Mouse (Mus musculus): ENCODE results near the gene Ptpn18. TPM values are rescaled to one million over a fixed set of nuclear protein-coding genes. Genes with fewer than 3 reads are reported as not detected.
A peak's percentile ranks its signal among the peaks of the same experiment; 100 is the strongest.
"Not testable (repeated sequence)": the region's sequence is repeated elsewhere in the genome, so short reads cannot be mapped to it uniquely, and the experiment has no call there.

Gene Ptpn18
- 1 to 10 TPM in 1 of 2 experiments, under 1 TPM in 1; 0.92 to 2.6 TPM for total RNA-seq (2021)
- long read RNA-seq, experiment 1, partial matches to known transcripts = 8 of 8 reads
- long read RNA-seq, experiment 1, other reads (novel, unspliced or antisense) = 0 of 8 reads
- long read RNA-seq, experiment 2, partial matches to known transcripts = 9 of 10 reads
- long read RNA-seq, experiment 2, other reads (novel, unspliced or antisense) = 1 of 10 reads

DNA sequence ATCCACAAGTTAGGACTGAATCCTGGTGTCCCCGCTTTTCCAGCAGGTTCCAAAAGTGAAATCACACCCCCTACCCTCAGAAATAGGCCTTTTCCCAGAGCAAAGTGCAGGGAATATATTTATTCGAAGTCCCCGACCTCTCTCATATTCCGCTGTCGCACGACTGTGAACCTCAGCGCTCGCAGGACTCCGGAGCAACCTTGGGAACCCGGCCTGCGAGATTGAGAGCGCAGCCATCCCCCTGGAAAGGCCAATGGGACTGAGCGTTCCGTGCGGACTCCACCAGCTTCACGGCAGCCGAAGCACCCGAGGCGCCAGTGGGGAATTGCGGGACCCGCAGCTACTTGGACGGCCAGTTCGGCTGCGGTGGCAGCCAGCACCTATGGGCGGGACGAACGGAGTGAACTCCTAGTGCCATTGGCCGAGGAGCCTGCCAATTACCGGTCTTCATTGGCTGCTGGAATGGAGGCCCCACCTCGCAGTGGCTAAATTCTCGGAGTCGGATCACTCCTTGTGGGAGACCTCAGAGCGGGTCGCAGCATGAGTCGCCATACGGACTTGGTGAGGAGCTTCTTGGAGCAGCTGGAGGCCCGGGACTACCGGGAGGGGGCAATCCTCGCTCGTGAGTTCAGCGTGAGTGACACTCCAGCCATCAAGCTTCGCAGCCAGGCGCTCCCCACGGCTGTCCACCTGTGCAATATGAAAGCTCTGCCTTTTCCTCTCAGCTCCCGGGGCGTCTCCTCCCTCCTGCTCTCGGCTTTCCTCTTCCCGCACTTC is at the start of gene Ptpn18:
Gene Ptpn18, plus strand, starts transcription at position 479 of the 777 bp plus-strand sequence.
- DNase-seq = peak; percentile 81 to 88
- intact Hi-C loops (cut with DNase I) = no loop called here

DNA sequence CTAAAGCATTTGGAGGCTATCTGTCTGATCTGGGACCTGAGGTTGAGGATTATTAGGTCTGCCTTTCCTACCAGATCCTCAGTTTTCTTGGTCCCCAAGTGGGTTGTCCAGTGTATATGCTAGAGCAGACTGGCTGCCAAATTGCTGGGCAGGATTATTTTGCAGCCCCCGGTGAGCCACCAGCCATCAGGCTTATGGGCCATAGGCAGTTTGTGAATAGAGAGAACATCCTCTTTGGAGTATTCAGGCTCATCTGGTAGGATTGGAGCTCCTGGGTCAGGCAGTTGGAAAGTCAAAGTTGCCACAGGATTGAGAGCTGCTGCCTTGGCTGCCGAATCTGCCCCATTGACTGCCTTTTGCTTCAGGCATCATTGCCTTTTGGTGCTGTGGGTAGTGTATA is 31.1 kb upstream of the Ptpn18 start:
- intact Hi-C loops (cut with DNase I) = no loop called here
- DNase-seq = no peak

DNA sequence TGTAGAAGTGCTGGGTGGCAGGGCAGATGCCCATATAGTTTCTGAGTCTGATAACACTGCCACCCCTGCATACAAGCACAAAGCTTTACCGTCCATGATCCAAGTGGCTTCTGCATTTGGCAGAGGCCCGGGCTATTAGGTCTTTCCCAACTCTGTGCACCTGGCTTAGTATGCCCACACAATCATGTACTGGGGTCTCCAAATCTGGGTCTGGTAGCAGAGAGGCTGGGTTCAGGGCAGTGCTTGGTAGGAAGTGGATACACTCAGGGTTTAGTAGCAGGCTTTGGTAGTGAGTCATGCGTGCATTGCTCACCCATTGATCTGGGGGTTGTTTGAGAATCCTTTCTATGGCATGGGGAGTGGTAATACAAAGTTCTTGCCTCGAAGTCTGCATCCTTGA is 30.3 kb upstream of the Ptpn18 start:
- DNase-seq = no peak
- intact Hi-C loops (cut with DNase I) = no loop called here

- no peak for DNase-seq
- intact Hi-C loops (cut with DNase I) = no loop called here
These were observed 28.6 kb upstream of the Ptpn18 start for GRCm38 (mm10) chr1:34430981-34431380.

- intact Hi-C loops (cut with DNase I) = no loop called here
These were observed 28.1 kb upstream of the Ptpn18 start for GRCm38 (mm10) chr1:34431431-34431830.

DNA sequence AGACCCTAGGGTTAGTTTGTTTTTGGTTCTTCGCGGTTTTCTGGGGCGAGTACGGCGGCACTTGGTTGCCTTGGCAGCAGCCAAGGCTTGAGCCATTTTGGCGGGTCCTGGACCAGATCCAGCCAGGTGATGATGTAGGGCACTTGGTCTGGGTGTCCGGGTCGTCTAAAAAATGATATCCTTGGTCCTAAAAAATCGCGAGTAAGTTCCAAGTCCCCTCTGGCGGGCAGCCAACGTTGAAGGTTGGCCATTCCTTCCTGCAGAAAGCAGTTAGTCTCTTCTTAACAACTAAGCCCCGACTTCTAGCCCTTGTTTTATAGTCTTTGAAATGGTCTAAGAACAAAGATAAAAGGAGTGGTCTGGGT is 27.2 kb upstream of the Ptpn18 start:
- intact Hi-C loops (cut with DNase I) = no loop called here
- DNase-seq = no peak

More at GRCm38 (mm10) chr1:34431431-34431830, 28.1 kb upstream of the Ptpn18 start:
- DNase-seq = no peak

- intact Hi-C loops (cut with DNase I) = no loop called here
- no peak for DNase-seq
These were observed 26.6 kb upstream of the Ptpn18 start for GRCm38 (mm10) chr1:34432776-34433481.

DNA sequence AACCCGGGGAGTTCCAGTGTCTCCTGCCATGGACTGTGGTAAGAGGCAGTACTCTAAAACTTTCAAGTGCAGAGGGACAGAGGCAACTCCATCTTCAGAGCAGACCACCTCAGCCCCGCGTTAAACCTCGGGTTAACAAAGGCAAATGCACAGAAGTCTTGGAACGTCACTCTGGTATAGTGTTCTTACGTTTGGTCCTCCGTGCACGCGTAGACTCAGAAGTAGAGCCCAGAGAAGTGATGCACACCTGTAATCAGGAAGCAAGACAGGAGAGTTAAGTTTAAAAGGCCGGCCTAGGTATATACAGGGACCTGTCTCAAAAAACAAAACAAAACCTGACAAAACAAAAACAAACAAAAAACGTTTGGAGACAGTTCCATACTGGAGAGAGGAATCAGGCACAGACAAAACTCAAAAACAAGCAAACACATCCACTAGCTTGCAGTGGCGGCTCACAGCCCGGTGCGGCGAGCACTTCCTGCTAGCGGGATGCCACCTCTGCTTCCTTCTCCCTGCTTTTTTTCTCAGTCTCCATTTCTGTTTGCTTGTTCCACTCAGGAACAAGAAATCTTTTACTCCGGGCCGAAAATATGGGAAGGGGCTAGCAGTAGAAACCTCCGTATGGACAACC is 25.6 kb upstream of the Ptpn18 start:
- no peak for DNase-seq
- intact Hi-C loops (cut with DNase I) = no loop called here

DNA sequence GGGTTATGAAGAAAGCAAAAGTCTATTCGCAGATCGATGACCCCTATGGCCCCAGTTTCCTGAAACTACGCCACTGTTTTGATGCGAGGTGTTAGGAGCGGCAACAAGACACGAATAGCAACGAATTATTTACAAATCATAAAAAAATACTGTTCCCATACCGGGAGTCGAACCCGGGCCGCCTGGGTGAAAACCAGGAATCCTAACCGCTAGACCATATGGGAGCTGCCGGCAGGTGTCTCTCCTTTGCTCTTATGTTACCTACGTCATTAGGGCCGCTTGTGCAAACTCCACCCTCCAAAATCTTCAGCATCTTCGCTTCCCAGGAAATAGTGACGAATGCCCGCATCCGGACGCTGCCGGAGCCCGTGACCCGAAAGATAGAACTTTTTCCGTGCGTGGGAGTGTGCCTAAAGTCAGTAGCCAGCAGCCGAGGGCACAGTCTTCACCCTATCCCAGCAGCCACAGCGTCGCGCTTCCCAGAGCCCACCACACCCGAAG is 24.9 kb upstream of the Ptpn18 start:
- DNase-seq = peak; percentile 79 to 87
- intact Hi-C loops (cut with DNase I) = no loop called here

DNA sequence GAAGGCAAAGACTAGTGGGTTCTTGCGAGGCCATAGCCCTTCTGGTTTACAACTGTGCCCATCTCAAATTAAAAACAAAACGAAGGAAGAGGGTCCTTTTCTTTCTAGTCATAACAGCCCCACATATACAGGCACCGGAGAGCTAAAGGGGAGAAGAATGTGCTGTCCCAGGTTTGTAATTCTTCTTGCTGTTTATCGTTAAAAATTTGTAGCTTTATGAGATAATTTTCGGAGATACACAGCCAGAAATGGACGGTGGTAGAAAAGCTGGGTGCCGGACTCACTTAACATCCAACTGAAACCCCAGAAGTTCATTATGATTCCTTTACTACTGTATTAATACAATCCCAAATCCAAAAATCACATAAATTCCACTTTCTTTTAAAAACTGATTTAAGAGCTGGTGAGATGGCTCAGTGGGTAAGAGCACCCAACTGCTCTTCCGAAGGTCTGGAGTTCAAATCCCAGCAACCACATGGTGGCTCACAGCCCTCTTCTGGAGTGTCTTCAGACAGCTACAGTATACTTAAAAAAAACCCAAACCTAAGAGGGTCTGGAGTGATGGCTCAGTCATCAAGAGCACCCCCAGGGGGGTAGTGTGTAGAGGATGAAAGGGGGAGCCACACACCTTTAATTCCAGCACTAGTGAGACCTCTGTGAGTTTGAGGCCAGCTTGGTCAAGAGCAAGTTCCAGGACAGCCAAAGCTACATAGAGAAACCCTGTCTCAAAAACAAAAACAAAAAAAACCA is 24.0 kb upstream of the Ptpn18 start:
- no peak for DNase-seq
- intact Hi-C loops (cut with DNase I) = no loop called here

- no peak for DNase-seq
- intact Hi-C loops (cut with DNase I) = no loop called here
These were observed 23.2 kb upstream of the Ptpn18 start for GRCm38 (mm10) chr1:34436374-34436773.

DNA sequence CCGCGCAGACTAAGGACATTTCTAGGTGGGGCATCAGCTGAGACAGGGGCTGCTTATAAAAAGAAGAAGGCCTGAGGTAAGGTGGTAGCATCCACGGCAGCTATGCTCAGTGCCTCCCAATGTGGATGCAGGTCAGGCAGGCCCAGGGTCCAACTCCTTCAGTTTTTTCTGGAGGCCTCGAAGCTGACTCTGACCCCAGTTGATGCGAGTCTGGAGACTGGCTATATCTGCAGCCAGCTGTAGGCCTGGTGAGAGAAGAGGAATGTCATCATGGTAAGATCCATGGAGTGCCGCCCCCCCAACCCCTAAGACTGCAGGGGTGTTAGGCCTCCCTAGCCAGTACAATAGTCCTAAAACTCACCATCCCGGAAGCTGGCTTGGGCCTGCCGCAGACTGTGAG is 22.2 kb upstream of the Ptpn18 start:
- intact Hi-C loops (cut with DNase I); DNase-seq: not testable (repeated sequence)

DNA sequence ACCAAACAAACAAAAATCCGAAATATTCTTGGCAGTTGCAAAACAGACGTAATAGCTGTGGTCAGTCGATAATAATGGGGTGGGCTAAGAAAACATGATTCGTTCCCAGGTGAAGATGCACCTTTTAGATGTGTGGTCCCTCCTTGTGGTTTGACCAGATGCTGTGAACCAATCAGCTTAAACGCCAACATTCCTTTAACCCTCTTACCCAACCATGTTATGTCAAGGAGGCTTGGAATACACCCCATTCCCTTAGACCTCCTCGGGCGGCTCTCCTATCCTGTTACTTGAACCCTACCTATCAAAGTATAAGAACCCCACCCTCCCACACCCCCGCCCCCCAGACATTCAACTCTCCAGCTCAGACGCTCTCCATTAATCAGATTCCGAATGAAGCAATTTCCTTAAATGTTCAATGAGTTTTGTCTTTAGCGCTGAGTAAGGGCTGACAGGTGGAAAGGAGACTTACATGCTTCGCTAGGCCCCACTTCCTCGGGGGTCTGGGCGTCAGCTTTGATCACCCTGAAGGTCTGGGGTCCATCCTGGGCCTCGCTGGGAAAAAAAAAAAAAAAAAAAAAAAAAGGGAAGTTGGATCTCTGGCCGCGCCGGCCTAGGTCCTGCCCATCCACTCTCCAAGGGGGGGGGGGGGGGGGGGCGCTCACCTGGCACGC is 21.0 kb upstream of the Ptpn18 start:
- intact Hi-C loops (cut with DNase I) = no loop called here

GRCm38 (mm10) chr1:34439215-34439960 is 20.2 kb upstream of the Ptpn18 start, which contains the start of the genes Ccdc115 and Imp4:
Ccdc115 (minus strand) TSS chr1:34439672.
Imp4 (plus strand) TSS chr1:34439851.
- peak; percentile 90 to 92 for DNase-seq
- intact Hi-C loops (cut with DNase I) = no loop called here

More for the DNA sequence above, 21.0 kb upstream of the Ptpn18 start:
- DNase-seq = no peak

GRCm38 (mm10) chr1:34439961-34440630 is 19.5 kb upstream of the Ptpn18 start:
- intact Hi-C loops (cut with DNase I) = no loop called here
- peak in 1 of 2 experiments; percentile 20 for DNase-seq

- intact Hi-C loops (cut with DNase I) = no loop called here
- no peak for DNase-seq
These were observed 16.4 kb upstream of the Ptpn18 start for GRCm38 (mm10) chr1:34443124-34443523.

GRCm38 (mm10) chr1:34458431-34458830 is 1.1 kb upstream of the Ptpn18 start:
- intact Hi-C loops (cut with DNase I) = no loop called here

DNA sequence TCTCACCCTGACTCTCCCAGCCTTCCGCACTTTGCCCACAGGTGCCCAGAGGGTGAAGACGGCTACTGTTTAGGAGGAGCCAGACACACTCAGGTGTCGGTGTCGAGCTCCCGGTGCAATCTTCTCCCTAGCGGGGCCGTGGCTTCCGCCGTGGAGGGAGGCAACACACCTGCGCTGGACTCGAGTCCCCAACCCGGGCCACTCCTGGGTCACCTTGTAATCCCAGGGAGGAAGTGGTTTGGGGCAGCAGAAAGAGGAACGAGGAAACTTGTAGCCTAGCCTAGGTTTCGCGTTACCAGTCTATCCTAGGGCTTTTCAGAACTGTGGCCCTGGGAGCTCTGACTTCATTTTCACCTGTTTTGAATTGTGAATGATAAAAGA is 489 bp downstream of the Ptpn18 start:
- intact Hi-C loops (cut with DNase I) = no loop called here
- DNase-seq = no peak

More at GRCm38 (mm10) chr1:34458431-34458830, 1.1 kb upstream of the Ptpn18 start:
- DNase-seq = no peak

Data from gastrocnemius, postnatal 36 days (tissue).